34 mouse cellular contexts compared by ENCODE assay signal in the genomic region with DNA sequence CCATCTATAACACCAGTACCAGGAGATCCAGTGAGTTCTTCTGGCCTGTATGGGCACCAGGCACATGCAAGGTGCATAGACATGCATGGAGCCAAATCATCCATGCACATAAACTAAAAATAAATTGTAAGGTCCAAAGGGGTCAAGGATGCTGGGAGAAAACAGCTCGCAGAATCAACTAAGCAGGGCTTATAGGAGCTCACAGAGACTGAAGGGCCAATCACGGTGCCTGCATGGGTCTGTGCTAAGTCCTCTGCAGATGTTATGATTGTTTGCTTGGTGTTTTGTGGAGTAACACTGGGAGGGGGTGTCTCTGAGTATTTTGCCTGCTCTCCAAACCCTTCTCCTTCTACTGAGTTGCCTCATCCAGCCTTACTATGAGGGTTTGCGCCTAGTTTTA.
"Had no signal": no experiment of that assay in that cellular context is flagged by ENCODE, and none has a peak within 500 bp of the region (broad histone marks: within the 10 kb centered on the region; RNA-seq: fewer than 3 reads in every experiment).

No protein-coding gene starts in this region.

- H3K9ac ChIP-seq: heart, embryonic 12.5 days; heart, embryonic 13.5 days; heart, embryonic 15.5 days; hindbrain, embryonic 12.5 days; hindbrain, embryonic 13.5 days; hindbrain, embryonic 14.5 days; hindbrain, embryonic 15.5 days; intestine, embryonic 15.5 days; kidney, embryonic 15.5 days had no signal

- H3K4me2 ChIP-seq: heart, embryonic 11.5 days; heart, embryonic 12.5 days; heart, embryonic 13.5 days; heart, embryonic 15.5 days; hindbrain, embryonic 12.5 days; hindbrain, embryonic 13.5 days; hindbrain, embryonic 14.5 days; hindbrain, embryonic 15.5 days; intestine, embryonic 15.5 days; kidney, embryonic 15.5 days had no signal

- H3K27ac ChIP-seq: heart, embryonic 10.5 days; heart, embryonic 13.5 days; heart, embryonic 15.5 days; hindbrain, embryonic 10.5 days; hindbrain, embryonic 12.5 days; hindbrain, embryonic 13.5 days; hindbrain, embryonic 14.5 days; hindbrain, embryonic 15.5 days; hindbrain, postnatal 0 days; intestine, embryonic 15.5 days; kidney, embryonic 15.5 days; kidney, postnatal 0 days; layer of hippocampus, adult 2 months had no signal

- H3K9me3 ChIP-seq: heart, embryonic 10.5 days; heart, embryonic 12.5 days; heart, embryonic 13.5 days; heart, embryonic 15.5 days; hindbrain, embryonic 12.5 days; hindbrain, embryonic 13.5 days; hindbrain, embryonic 15.5 days; intestine, embryonic 15.5 days; kidney, embryonic 15.5 days had no signal

- ATAC-seq: hindbrain, embryonic 16.5 days; hindbrain, postnatal 0 days; inflammation-experienced regulatory T-cells, adult 6 months; intestine, embryonic 15.5 days; intestine, embryonic 16.5 days; intestine, postnatal 0 days had no signal

- H3K36me3 ChIP-seq: heart, embryonic 10.5 days; heart, embryonic 12.5 days; heart, embryonic 13.5 days; heart, embryonic 15.5 days; hindbrain, embryonic 10.5 days; hindbrain, embryonic 12.5 days; hindbrain, embryonic 13.5 days; hindbrain, embryonic 15.5 days; intestine, embryonic 15.5 days; kidney, embryonic 15.5 days had no signal

- H3K27me3 ChIP-seq: heart, embryonic 12.5 days; heart, embryonic 13.5 days; heart, embryonic 15.5 days; hindbrain, embryonic 12.5 days; hindbrain, embryonic 13.5 days; hindbrain, embryonic 15.5 days; intestine, embryonic 15.5 days; kidney, embryonic 15.5 days had no signal

- H3K4me3 ChIP-seq: heart, embryonic 10.5 days; heart, embryonic 12.5 days; heart, embryonic 13.5 days; heart, embryonic 15.5 days; hindbrain, embryonic 10.5 days; hindbrain, embryonic 12.5 days; hindbrain, embryonic 13.5 days; hindbrain, embryonic 15.5 days; intestine, embryonic 15.5 days; kidney, embryonic 15.5 days; layer of hippocampus, adult 2 months had no signal

- H3K4me1 ChIP-seq: heart, embryonic 10.5 days; heart, embryonic 12.5 days; heart, embryonic 13.5 days; heart, embryonic 15.5 days; hindbrain, embryonic 10.5 days; hindbrain, embryonic 12.5 days; hindbrain, embryonic 13.5 days; hindbrain, embryonic 15.5 days; intestine, embryonic 15.5 days; kidney, embryonic 15.5 days had no signal

- DNase-seq: heart, postnatal 10 days; heart, postnatal 36 days; heart, postnatal 4 days; kidney, adult 11 months; kidney, adult 18-20 months; kidney, adult 2 months; kidney, adult 8-10 months; kidney, adult 9 months; kidney, postnatal 10 days; kidney, postnatal 14 days; kidney, postnatal 25 days; kidney, postnatal 36 days; kidney, postnatal 4 days; layer of hippocampus, adult 9-11 months; layer of hippocampus, postnatal 36 days had no signal
